17 mouse cellular contexts compared by ENCODE assay signal in genomic region chr19:24966941-24967340, GRCm38 (mm10).
"Had no signal": no experiment of that assay in that cellular context is flagged by ENCODE, and none has a peak within 500 bp of the region (broad histone marks: within the 10 kb centered on the region; RNA-seq: fewer than 3 reads in every experiment).

No protein-coding gene starts in this region.

- H3K4me3 ChIP-seq: kidney, embryonic 15.5 days; limb, embryonic 13.5 days; liver, embryonic 15.5 days; megakaryocyte, embryonic 14.5 days; midbrain, embryonic 15.5 days; neural tube, embryonic 12.5 days had no signal

- ATAC-seq: midbrain, embryonic 15.5 days had no signal

- H3K27me3 ChIP-seq: kidney, embryonic 15.5 days; limb, embryonic 13.5 days; liver, embryonic 15.5 days; megakaryocyte, embryonic 14.5 days; midbrain, embryonic 15.5 days; neural tube, embryonic 12.5 days had no signal

- H3K9ac ChIP-seq: kidney, embryonic 15.5 days; limb, embryonic 13.5 days; liver, embryonic 15.5 days; lung, embryonic 14.5 days; midbrain, embryonic 15.5 days; neural tube, embryonic 12.5 days had no signal

- H3K36me3 ChIP-seq: kidney, embryonic 15.5 days; limb, embryonic 13.5 days; liver, embryonic 15.5 days; midbrain, embryonic 15.5 days; neural tube, embryonic 12.5 days had no signal

- DNase-seq: kidney, adult 18-20 months; kidney, postnatal 14 days; layer of hippocampus, adult 9-11 months; layer of hippocampus, postnatal 36 days; left cerebral cortex, postnatal 4 days; lung, embryonic 14.5 days; lung, postnatal 14 days; retina, postnatal 1 day; right cerebral cortex, postnatal 4 days; thymus, postnatal 36 days had no signal

- H3K27ac ChIP-seq: kidney, embryonic 15.5 days; limb, embryonic 13.5 days; liver, embryonic 15.5 days; midbrain, embryonic 15.5 days; neural tube, embryonic 12.5 days had no signal

- H3K9me3 ChIP-seq: kidney, embryonic 15.5 days; limb, embryonic 13.5 days; liver, embryonic 15.5 days; megakaryocyte, embryonic 14.5 days; midbrain, embryonic 15.5 days; neural tube, embryonic 12.5 days had no signal

- H3K4me2 ChIP-seq: kidney, embryonic 15.5 days; limb, embryonic 13.5 days; liver, embryonic 15.5 days; lung, embryonic 14.5 days; midbrain, embryonic 11.5 days; midbrain, embryonic 15.5 days; neural tube, embryonic 12.5 days had no signal

- H3K4me1 ChIP-seq: kidney, embryonic 15.5 days; limb, embryonic 13.5 days; liver, embryonic 15.5 days; midbrain, embryonic 15.5 days; neural tube, embryonic 12.5 days had no signal
